Mouse (Mus musculus): ENCODE results near the gene Chrnd.

- TF ChIP-seq CTCF (conservative IDR thresholded peaks at IDR 0.05; ENCODE audit: low read length) (no peak), POU5F1 (IDR thresholded peaks at IDR 0.05; ENCODE audit: borderline replicate concordance, low read length) (no peak)
Observed at GRCm38 (mm10) chr1:87172316-87172715, 18.1 kb upstream of the Chrnd start.
